Mouse (Mus musculus) midbrain, embryonic 12.5 days (tissue): ENCODE measurements at regions not wholly inside any gene's neighbourhood (a gene's known extent, or its start where the extent isn't known, plus 50 kb on each side); places are given as distances from the start of the nearest gene placed in this dataset.

Experiments
- ATAC-seq: fragments of 200-750 bp; cut with Nextera tagmentation; 2 replicates; pipeline ENCODE4 v1.8.0; 2017; ENCODE audit warnings: low read depth, moderate TSS enrichment, moderate library complexity; ENCODE audit not compliant: low FRiP score
- H3K27ac ChIP-seq: fragments of 300-500 bp; sonication (generic); replicated peaks from 2 replicates; pipeline ENCODE4 v1.5.1; 2016; ENCODE audit warnings: mild to moderate bottlenecking
- H3K27me3 ChIP-seq: fragments of 300-500 bp; sonication (generic); 2 replicates; pipeline ENCODE4 v1.6.1; 2016; ENCODE audit warnings: mild to moderate bottlenecking
- H3K36me3 ChIP-seq: fragments of 300-500 bp; sonication (generic); 2 replicates; pipeline ENCODE4 v1.6.1; 2016
- H3K4me1 ChIP-seq: fragments of 300-500 bp; sonication (generic); 2 replicates; pipeline ENCODE4 v1.6.1; 2016
- H3K4me2 ChIP-seq: fragments of 300-500 bp; sonication (generic); replicated peaks from 2 replicates; pipeline ENCODE4 v1.6.1; 2016; ENCODE audit warnings: mild to moderate bottlenecking, moderate library complexity
- H3K4me3 ChIP-seq: fragments of 300-500 bp; sonication (generic); 2 replicates; pipeline ENCODE4 v1.5.1; 2016; ENCODE audit warnings: mild to moderate bottlenecking
- H3K9ac ChIP-seq: fragments of 300-500 bp; sonication (generic); replicated peaks from 2 replicates; pipeline ENCODE4 v1.6.1; 2016; ENCODE audit warnings: mild to moderate bottlenecking, moderate library complexity
- H3K9me3 ChIP-seq: fragments of 300-500 bp; sonication (generic); 2 replicates; pipeline ENCODE4 v1.6.1; 2016; ENCODE audit warnings: mild to moderate bottlenecking
- WGBS: fragments of 180-500 bp; shearing (Covaris S2); methylation state at CpG from one replicate; pipeline ENCODE4 v1.1.7; 2016; 5-methylcytosine and 5-hydroxymethylcytosine counted together

DNA sequence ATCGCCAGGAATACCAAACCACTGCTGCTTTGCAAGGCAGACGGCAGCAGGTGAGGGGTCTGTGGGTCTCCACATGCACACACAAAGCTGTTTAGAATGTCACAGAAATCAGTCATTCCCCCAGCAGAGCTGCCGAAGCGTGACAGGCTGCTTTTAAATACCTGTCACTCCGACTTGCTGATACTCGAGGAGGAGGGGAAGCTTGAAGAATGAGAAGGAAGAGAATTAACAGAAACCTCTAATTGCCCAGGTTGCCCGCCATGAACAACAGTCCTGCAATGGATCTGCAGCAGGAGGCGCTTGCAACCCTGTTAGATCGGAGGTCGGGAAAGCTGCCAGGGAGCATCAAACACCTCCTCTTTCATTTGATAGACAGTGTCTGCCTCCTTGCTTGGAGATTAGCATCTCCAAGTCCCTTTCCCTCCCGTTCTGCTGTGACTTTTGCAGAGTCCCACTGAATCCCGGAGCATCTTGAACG is 150.5 kb downstream of the Abhd5 start:
- no peak for ATAC-seq
- H3K4me1 ChIP-seq: peaks cover 17% of the 10 kb centered on the region
- H3K27me3 ChIP-seq: no peaks in the 10 kb centered on the region; the same call in none of the 2 replicates
- H3K9ac ChIP-seq: no peak overlapping the region
- no peak overlapping the region for H3K4me3 ChIP-seq
- no peak overlapping the region for H3K4me2 ChIP-seq
- 35% methylated on average over 13 of the region's 13 CpGs for WGBS
- H3K27ac ChIP-seq: no peak overlapping the region
- no peaks in the 10 kb centered on the region for H3K9me3 ChIP-seq
- no peaks in the 10 kb centered on the region for H3K36me3 ChIP-seq

- ATAC-seq: no peak
- no peak overlapping the region for H3K9ac ChIP-seq
- H3K4me3 ChIP-seq: no peak overlapping the region
- no peaks in the 10 kb centered on the region for H3K9me3 ChIP-seq
- 79% methylated on average over 5 of the region's 5 CpGs for WGBS
- no peak overlapping the region for H3K27ac ChIP-seq
- no peaks in the 10 kb centered on the region for H3K36me3 ChIP-seq
- H3K27me3 ChIP-seq: no peaks in the 10 kb centered on the region
- no peak overlapping the region for H3K4me2 ChIP-seq
- peaks cover 7% of the 10 kb centered on the region; the same call in 1 of the 2 replicates for H3K4me1 ChIP-seq
Measured at GRCm38 (mm10) chr9:122521569-122521968, 170.2 kb downstream of the Abhd5 start.

DNA sequence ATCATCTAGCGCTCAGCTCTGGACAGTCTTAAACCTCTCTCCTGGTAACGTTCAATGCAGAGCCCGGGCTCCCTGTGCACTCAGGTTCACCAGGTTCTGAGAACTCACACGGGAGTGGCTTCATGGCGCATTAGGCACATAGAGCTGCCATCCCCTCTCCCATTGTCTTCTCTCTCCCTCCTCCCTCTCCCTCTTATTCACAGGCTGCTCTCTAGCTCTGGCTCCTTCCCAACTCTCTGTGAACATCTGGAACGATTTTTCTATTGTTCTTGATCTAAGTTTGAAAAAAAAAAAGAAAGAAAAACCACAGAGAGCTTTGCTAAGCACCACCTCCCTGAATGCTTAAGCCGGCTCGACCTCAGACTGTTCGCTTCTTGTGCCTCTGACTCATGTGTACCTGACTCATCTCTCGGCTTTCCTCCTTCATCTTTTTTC is 174.2 kb downstream of the Abhd5 start:
- H3K9ac ChIP-seq: no peak overlapping the region
- H3K27ac ChIP-seq: no peak overlapping the region
- H3K9me3 ChIP-seq: no peaks in the 10 kb centered on the region
- no peak for ATAC-seq
- H3K27me3 ChIP-seq: no peaks in the 10 kb centered on the region
- 11% methylated on average over 10 of the region's 10 CpGs for WGBS
- peaks cover 12% of the 10 kb centered on the region; the same call in 1 of the 2 replicates for H3K4me1 ChIP-seq
- H3K4me3 ChIP-seq: no peak overlapping the region
- H3K4me2 ChIP-seq: no peak overlapping the region
- H3K36me3 ChIP-seq: no peaks in the 10 kb centered on the region

DNA sequence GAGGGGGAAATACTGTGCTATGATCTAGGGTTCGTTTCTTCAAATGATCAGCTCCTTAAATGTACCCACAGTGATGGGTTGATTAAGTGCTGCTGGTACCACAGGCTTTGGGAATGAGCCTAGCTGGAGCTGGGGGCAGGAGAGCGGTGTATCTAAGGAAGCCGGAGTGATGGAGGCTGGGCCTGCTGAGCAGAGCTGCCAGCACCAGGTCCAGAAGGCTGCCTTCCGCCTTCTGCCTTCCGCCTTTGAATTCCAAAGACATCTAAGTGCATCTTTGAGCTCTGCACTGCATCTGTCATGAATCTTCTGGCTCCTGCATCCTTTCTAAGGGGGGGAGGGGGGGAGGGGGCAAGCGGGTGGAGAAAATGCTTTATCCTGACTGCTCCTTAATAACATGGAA is 176.9 kb downstream of the Abhd5 start:
- no peak overlapping the region for H3K4me2 ChIP-seq
- no peak for ATAC-seq
- no peaks in the 10 kb centered on the region for H3K27me3 ChIP-seq
- no peak overlapping the region for H3K27ac ChIP-seq
- no peak overlapping the region for H3K4me3 ChIP-seq
- H3K36me3 ChIP-seq: no peaks in the 10 kb centered on the region
- no peaks in the 10 kb centered on the region for H3K9me3 ChIP-seq
- 77% methylated on average over 6 of the region's 6 CpGs for WGBS
- H3K4me1 ChIP-seq: peaks cover 12% of the 10 kb centered on the region; the same call in 1 of the 2 replicates
- H3K9ac ChIP-seq: no peak overlapping the region

GRCm38 (mm10) chr9:122529721-122530120 is 178.3 kb downstream of the Abhd5 start:
- H3K36me3 ChIP-seq: no peaks in the 10 kb centered on the region
- H3K4me3 ChIP-seq: no peak overlapping the region
- H3K4me2 ChIP-seq: no peak overlapping the region
- H3K27me3 ChIP-seq: no peaks in the 10 kb centered on the region
- peaks cover 21% of the 10 kb centered on the region for H3K4me1 ChIP-seq
- no peak overlapping the region for H3K27ac ChIP-seq
- no peak for ATAC-seq
- no peak overlapping the region for H3K9ac ChIP-seq
- no peaks in the 10 kb centered on the region for H3K9me3 ChIP-seq

DNA sequence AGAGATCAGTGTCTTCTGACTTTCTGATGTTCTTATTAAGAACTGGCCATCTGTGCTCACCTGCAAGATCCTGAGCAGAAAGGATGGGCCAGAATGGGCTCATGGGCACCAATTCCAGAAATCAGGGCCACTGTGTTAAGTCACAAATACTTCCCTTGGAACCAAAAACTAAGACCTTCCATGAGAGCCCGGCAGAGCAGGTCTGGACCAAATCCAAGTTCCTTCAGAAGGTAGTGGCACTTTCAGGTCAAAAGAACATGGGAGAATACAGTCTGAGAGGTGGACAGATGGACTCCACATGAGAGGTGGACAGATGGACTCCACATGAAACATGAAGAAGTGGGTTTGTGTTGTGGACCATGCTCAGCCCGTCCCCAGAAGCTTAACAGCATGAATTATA is 180.4 kb downstream of the Abhd5 start:
- Histone ChIP-seq H3K36me3 (no peaks in the 10 kb centered on the region), H3K27me3 (no peaks in the 10 kb centered on the region), H3K4me1 (peaks cover 14% of the 10 kb centered on the region), H3K9me3 (no peaks in the 10 kb centered on the region), H3K27ac (no peak overlapping the region), H3K4me2 (no peak overlapping the region), H3K9ac (no peak overlapping the region), H3K4me3 (no peak overlapping the region)
- ATAC-seq: no peak
- 91% methylated on average over 2 of the region's 2 CpGs for WGBS

- Histone ChIP-seq H3K36me3 (no peaks in the 10 kb centered on the region), H3K9ac (no peak overlapping the region), H3K27ac (no peak overlapping the region), H3K27me3 (no peaks in the 10 kb centered on the region), H3K4me2 (no peak overlapping the region), H3K4me3 (no peak overlapping the region), H3K4me1 (peaks cover 9% of the 10 kb centered on the region), H3K9me3 (no peaks in the 10 kb centered on the region)
- WGBS: 53% methylated on average over 15 of the region's 15 CpGs
- ATAC-seq: 0 out of 2 replicates have a peak, but pooled peaks have one; percentile 30
Measured at GRCm38 (mm10) chr9:122534121-122534814, 182.9 kb downstream of the Abhd5 start.

DNA sequence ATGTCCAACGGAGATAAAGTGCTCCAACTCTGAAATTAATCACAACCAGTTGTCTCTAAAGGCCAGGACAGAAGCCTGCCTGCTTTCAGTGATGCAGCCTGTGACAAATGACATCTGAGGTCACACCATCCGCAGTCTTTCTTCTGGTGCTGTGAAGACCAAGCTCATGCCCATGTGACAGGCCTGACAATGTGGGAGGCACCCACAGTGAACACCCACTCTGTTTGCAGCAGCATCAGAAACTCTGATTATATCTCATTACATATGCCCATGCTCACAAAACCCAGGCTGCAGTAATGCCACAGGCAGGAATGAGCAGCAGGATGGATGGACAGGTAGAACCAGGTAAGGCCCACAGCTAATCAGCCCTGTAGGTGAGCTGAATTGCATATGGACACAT is 183.6 kb downstream of the Abhd5 start:
- Histone ChIP-seq H3K27me3 (no peaks in the 10 kb centered on the region), H3K4me2 (no peak overlapping the region), H3K4me3 (no peak overlapping the region), H3K36me3 (no peaks in the 10 kb centered on the region), H3K4me1 (peaks cover 9% of the 10 kb centered on the region), H3K9me3 (no peaks in the 10 kb centered on the region), H3K27ac (no peak overlapping the region), H3K9ac (no peak overlapping the region)
- no peak for ATAC-seq
- WGBS: 78% methylated on average over 2 of the region's 2 CpGs

DNA sequence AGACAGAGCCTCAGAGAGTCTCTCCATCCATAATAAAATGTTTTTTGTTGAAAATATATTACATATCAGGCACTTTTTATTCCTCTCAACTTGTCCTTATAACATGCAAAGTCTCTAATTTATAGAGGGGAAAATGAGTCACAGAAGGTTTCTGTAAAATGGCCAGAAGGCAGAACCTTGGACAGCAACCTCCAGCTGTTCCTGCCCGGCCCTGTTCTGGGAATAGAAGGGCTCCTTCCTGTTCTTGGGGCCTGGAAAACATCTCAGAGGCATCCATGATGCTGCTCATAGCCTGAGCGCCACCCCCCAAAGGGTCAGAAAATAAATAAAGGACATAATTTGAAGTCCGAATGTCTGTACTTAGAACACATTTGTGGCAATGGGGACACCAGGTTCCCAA is 188.7 kb downstream of the Abhd5 start:
- H3K27me3 ChIP-seq: no peaks in the 10 kb centered on the region
- H3K4me3 ChIP-seq: no peak overlapping the region
- no peak overlapping the region for H3K9ac ChIP-seq
- no peak overlapping the region for H3K4me2 ChIP-seq
- no peak for ATAC-seq
- no peaks in the 10 kb centered on the region for H3K9me3 ChIP-seq
- H3K36me3 ChIP-seq: no peaks in the 10 kb centered on the region
- H3K27ac ChIP-seq: no peak overlapping the region
- H3K4me1 ChIP-seq: no peaks in the 10 kb centered on the region
- 59% methylated on average over 3 of the region's 3 CpGs for WGBS

DNA sequence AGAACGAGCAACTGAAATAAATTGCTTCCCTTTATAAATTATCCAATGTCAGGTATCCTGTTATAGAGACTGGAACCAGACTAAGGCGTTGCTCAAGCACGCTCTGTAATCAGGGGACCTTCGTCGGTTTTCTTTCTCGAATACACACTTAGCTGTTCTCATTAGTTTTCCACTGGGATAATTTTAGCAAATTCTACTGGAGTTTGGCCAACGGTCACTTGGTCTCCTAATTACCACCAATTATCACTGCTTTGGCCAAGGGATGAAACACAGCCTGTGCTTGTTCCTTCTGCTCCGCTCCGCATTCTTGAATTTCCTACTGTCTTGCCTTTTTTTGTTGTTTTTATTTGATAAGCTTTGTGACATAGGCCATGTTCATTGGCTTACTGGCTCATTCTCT is 191.1 kb upstream of the Topaz1 start:
- no peak for ATAC-seq
- H3K27me3 ChIP-seq: peaks cover 14% of the 10 kb centered on the region
- no peaks in the 10 kb centered on the region for H3K9me3 ChIP-seq
- no peak overlapping the region for H3K4me2 ChIP-seq
- 90% methylated on average over 9 of the region's 9 CpGs for WGBS
- no peak overlapping the region for H3K27ac ChIP-seq
- H3K4me3 ChIP-seq: no peak overlapping the region
- H3K4me1 ChIP-seq: 0 out of 2 replicates have a peak, but pooled peaks cover 2% of the 10 kb centered on the region
- H3K9ac ChIP-seq: no peak overlapping the region
- no peaks in the 10 kb centered on the region for H3K36me3 ChIP-seq

DNA sequence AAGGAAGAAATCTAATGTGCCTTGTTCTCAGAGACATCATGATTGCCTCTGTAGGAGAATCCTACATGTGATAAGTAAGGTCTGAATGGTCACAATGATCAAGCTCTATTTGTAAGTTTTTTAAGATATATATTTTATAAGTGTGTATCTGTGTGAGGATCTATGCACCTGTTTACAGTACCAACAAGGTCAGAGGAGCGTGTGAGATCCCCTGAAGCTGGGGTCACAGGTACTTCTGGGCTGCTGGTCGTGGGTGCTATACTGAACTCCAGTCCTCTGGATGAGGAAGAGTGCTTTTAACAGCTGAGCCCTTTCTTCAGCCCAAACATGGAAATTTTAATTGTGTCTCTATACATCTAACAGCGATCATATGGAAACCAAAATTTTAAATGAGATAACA is 181.1 kb upstream of the Topaz1 start:
- H3K27me3 ChIP-seq: peaks cover 50% of the 10 kb centered on the region
- H3K36me3 ChIP-seq: no peaks in the 10 kb centered on the region
- no peak overlapping the region for H3K4me2 ChIP-seq
- no peak for ATAC-seq
- H3K9me3 ChIP-seq: no peaks in the 10 kb centered on the region
- H3K27ac ChIP-seq: no peak overlapping the region
- H3K4me1 ChIP-seq: peaks cover 14% of the 10 kb centered on the region
- H3K9ac ChIP-seq: no peak overlapping the region
- H3K4me3 ChIP-seq: no peak overlapping the region
- 71% methylated on average over 3 of the region's 3 CpGs for WGBS

DNA sequence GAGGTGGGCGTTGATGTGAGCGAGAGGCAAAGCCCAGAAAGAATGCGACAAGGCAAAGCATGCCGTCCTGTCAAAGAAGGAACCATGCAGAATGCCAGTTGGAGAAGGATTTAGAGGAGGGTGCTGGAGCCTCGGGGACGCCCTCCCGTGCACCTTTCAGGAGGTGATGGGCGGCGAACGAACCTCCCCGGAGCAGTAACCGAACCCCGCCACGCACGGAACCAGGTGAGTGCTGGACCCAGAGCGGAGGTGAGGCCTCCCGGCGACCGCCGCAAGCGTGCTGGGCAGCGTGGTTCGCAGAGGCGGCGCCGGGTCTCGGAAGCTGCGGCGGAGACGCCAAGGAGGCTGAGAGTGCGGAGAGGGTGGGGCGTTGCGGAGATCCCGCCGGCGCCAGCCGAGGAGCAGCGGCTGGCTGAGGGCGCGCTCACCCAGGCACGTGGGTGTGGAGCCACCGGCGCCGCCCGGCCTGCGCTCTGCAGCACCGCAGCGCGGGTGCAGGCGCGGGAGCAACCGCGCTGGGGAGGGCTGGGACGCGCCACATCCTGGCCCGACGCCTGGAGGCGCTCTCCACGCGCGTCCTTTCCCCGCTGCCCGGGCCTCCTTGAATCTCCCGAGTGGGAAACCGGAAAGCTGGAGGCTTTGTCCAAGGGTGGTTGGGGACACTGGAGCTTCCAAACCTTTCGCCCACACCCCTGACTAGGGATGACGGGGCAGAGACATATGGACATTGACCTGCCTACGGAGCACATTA is 178.3 kb upstream of the Topaz1 start:
- peak; percentile 41; the same call in 1 of the 2 replicates for ATAC-seq
- peak overlapping the region; percentile 45 for H3K4me3 ChIP-seq
- no peak overlapping the region for H3K27ac ChIP-seq
- peaks cover 32% of the 10 kb centered on the region for H3K4me1 ChIP-seq
- peaks cover 75% of the 10 kb centered on the region for H3K27me3 ChIP-seq
- no peaks in the 10 kb centered on the region for H3K9me3 ChIP-seq
- peak overlapping the region; percentile 51 for H3K9ac ChIP-seq
- H3K4me2 ChIP-seq: peak overlapping the region; percentile 73
- no peaks in the 10 kb centered on the region for H3K36me3 ChIP-seq
- WGBS: under 1% methylated on average over 63 of the region's 68 CpGs
